Mouse (Mus musculus) midbrain, embryonic 11.5 days (tissue): ENCODE measurements at regions not wholly inside any gene's neighbourhood (a gene's known extent, or its start where the extent isn't known, plus 50 kb on each side); places are given as distances from the start of the nearest gene placed in this dataset.

Source experiments
- ATAC-seq: fragments of 200-750 bp; cut with Nextera tagmentation; 2 replicates; pipeline ENCODE4 v1.8.0; 2017; ENCODE audit warnings: moderate TSS enrichment, moderate library complexity; ENCODE audit not compliant: low FRiP score
- DNase-seq: peaks from one replicate; pipeline ENCODE4 v3.0.0; 2015; ENCODE audit warnings: low spot score; ENCODE audit errors: missing footprints
- H3K27ac ChIP-seq: fragments of 300-500 bp; sonication (generic); 2 replicates; pipeline ENCODE4 v1.5.1; 2014; ENCODE audit warnings: low read depth, low read length
- H3K27me3 ChIP-seq: fragments of 300-500 bp; sonication (generic); 2 replicates; pipeline ENCODE4 v1.6.1; 2014; ENCODE audit warnings: mild to moderate bottlenecking, low read length, moderate library complexity, mixed read lengths; ENCODE audit not compliant: control insufficient read depth, insufficient read depth
- H3K36me3 ChIP-seq: fragments of 300-500 bp; sonication (generic); 2 replicates; pipeline ENCODE4 v1.6.1; 2014; ENCODE audit warnings: mild to moderate bottlenecking, low read length, moderate library complexity, mixed read lengths; ENCODE audit not compliant: control insufficient read depth, insufficient read depth
- H3K4me1 ChIP-seq: fragments of 300-500 bp; sonication (generic); 2 replicates; pipeline ENCODE4 v1.6.1; 2014; ENCODE audit warnings: low read length; ENCODE audit not compliant: control insufficient read depth, insufficient read depth
- H3K4me2 ChIP-seq: fragments of 300-500 bp; sonication (generic); 2 replicates; pipeline ENCODE4 v1.6.1; 2014; ENCODE audit warnings: mild to moderate bottlenecking, moderate library complexity
- H3K4me3 ChIP-seq: fragments of 300-500 bp; sonication (generic); 2 replicates; pipeline ENCODE4 v1.5.1; 2014; ENCODE audit warnings: low read depth, low read length
- H3K9ac ChIP-seq: fragments of 300-500 bp; sonication (generic); 2 replicates; pipeline ENCODE4 v1.6.1; 2014; ENCODE audit warnings: low read length
- H3K9me3 ChIP-seq: fragments of 300-500 bp; sonication (generic); 2 replicates; pipeline ENCODE4 v1.6.1; 2016; ENCODE audit warnings: low read length; ENCODE audit not compliant: control insufficient read depth
- WGBS: fragments of 180-500 bp; shearing (Covaris S2); extraction: QIAGEN DNeasy Blood & Tissue Kit; methylation state at CpG from one replicate; pipeline ENCODE4 v1.1.7; 2014; 5-methylcytosine and 5-hydroxymethylcytosine counted together

GRCm38 (mm10) chr12:99091770-99092169 lies 171.4 kb downstream of the Ttc8 start:
- no peaks in the 10 kb centered on the region for H3K27me3 ChIP-seq
- H3K4me1 ChIP-seq, result peaks cover 13% of the 10 kb centered on the region
- H3K9ac ChIP-seq, result no peak overlapping the region
- no peaks in the 10 kb centered on the region for H3K9me3 ChIP-seq
- no peaks in the 10 kb centered on the region for H3K36me3 ChIP-seq
- WGBS, result 74% methylated on average over 4 of the region's 4 CpGs
- ATAC-seq, result no peak
- no peak overlapping the region for H3K4me2 ChIP-seq
- H3K4me3 ChIP-seq, result no peak overlapping the region
- no peak overlapping the region for H3K27ac ChIP-seq
- no peak for DNase-seq

- 75% methylated on average over 3 of the region's 3 CpGs for WGBS
- DNase-seq (no peak), ATAC-seq (no peak)
- H3K36me3 ChIP-seq, result no peaks in the 10 kb centered on the region
- H3K27ac ChIP-seq, result no peak overlapping the region
- no peaks in the 10 kb centered on the region for H3K27me3 ChIP-seq
- no peak overlapping the region for H3K4me2 ChIP-seq
- no peak overlapping the region for H3K9ac ChIP-seq
- peaks cover under 1% of the 10 kb centered on the region for H3K4me1 ChIP-seq
- no peaks in the 10 kb centered on the region for H3K9me3 ChIP-seq
- H3K4me3 ChIP-seq, result no peak overlapping the region
Observed at GRCm38 (mm10) chr12:99093151-99093550, 172.8 kb downstream of the Ttc8 start.

GRCm38 (mm10) chr12:99093989-99094388 lies 173.6 kb downstream of the Ttc8 start:
- H3K36me3 ChIP-seq, result no peaks in the 10 kb centered on the region
- H3K9me3 ChIP-seq, result no peaks in the 10 kb centered on the region
- H3K27me3 ChIP-seq, result no peaks in the 10 kb centered on the region
- no peak overlapping the region for H3K27ac ChIP-seq
- ATAC-seq, result no peak
- H3K4me1 ChIP-seq, result no peaks in the 10 kb centered on the region
- H3K9ac ChIP-seq, result no peak overlapping the region
- H3K4me2 ChIP-seq, result no peak overlapping the region
- DNase-seq, result no peak
- 83% methylated on average over 6 of the region's 6 CpGs for WGBS
- no peak overlapping the region for H3K4me3 ChIP-seq

GRCm38 (mm10) chr12:99096930-99097617 lies 176.7 kb downstream of the Ttc8 start:
- Histone ChIP-seq H3K4me3 (no peak overlapping the region), H3K9me3 (no peaks in the 10 kb centered on the region), H3K9ac (no peak overlapping the region), H3K4me1 (no peaks in the 10 kb centered on the region), H3K36me3 (no peaks in the 10 kb centered on the region), H3K27ac (no peak overlapping the region), H3K4me2 (no peak overlapping the region), H3K27me3 (no peaks in the 10 kb centered on the region)
- peak; percentile 98 for DNase-seq
- WGBS, result 37% methylated on average over 14 of the region's 14 CpGs
- peak; percentile 82 for ATAC-seq

- ATAC-seq, result no peak
- Histone ChIP-seq H3K9me3 (no peaks in the 10 kb centered on the region), H3K4me2 (no peak overlapping the region), H3K4me1 (no peaks in the 10 kb centered on the region), H3K36me3 (no peaks in the 10 kb centered on the region), H3K27ac (no peak overlapping the region), H3K27me3 (no peaks in the 10 kb centered on the region), H3K4me3 (no peak overlapping the region), H3K9ac (no peak overlapping the region)
- WGBS, result 93% methylated on average over 17 of the region's 17 CpGs
- no peak for DNase-seq
Observed at GRCm38 (mm10) chr12:99097618-99098066, 177.3 kb downstream of the Ttc8 start.

- H3K9me3 ChIP-seq, result no peaks in the 10 kb centered on the region
- DNase-seq (no peak), ATAC-seq (no peak)
- H3K9ac ChIP-seq, result no peak overlapping the region
- no peak overlapping the region for H3K4me2 ChIP-seq
- H3K4me3 ChIP-seq, result no peak overlapping the region
- no peak overlapping the region for H3K27ac ChIP-seq
- H3K36me3 ChIP-seq, result no peaks in the 10 kb centered on the region
- H3K27me3 ChIP-seq, result no peaks in the 10 kb centered on the region
- no peaks in the 10 kb centered on the region for H3K4me1 ChIP-seq
- 89% methylated on average over 7 of the region's 7 CpGs for WGBS
Observed at GRCm38 (mm10) chr12:99099881-99100280, 179.5 kb downstream of the Ttc8 start.

GRCm38 (mm10) chr12:99108616-99109015 lies 188.2 kb downstream of the Ttc8 start:
- DNase-seq (no peak), ATAC-seq (no peak)
- H3K4me1 ChIP-seq, result no peaks in the 10 kb centered on the region
- no peaks in the 10 kb centered on the region for H3K27me3 ChIP-seq
- H3K27ac ChIP-seq, result no peak overlapping the region
- no peak overlapping the region for H3K4me3 ChIP-seq
- no peaks in the 10 kb centered on the region for H3K36me3 ChIP-seq
- WGBS, result 90% methylated on average over 5 of the region's 5 CpGs
- peaks cover 4% of the 10 kb centered on the region; the same call in 1 of the 2 replicates for H3K9me3 ChIP-seq
- no peak overlapping the region for H3K4me2 ChIP-seq
- H3K9ac ChIP-seq, result no peak overlapping the region

- H3K4me1 ChIP-seq, result no peaks in the 10 kb centered on the region
- H3K36me3 ChIP-seq, result no peaks in the 10 kb centered on the region
- ATAC-seq (no peak), DNase-seq (no peak)
- no peak overlapping the region for H3K4me3 ChIP-seq
- H3K9ac ChIP-seq, result no peak overlapping the region
- H3K27ac ChIP-seq, result no peak overlapping the region
- no peaks in the 10 kb centered on the region for H3K9me3 ChIP-seq
- H3K27me3 ChIP-seq, result no peaks in the 10 kb centered on the region
- WGBS, result 85% methylated on average over 2 of the region's 2 CpGs
- no peak overlapping the region for H3K4me2 ChIP-seq
Observed at GRCm38 (mm10) chr12:99113781-99114180, 193.4 kb downstream of the Ttc8 start.

GRCm38 (mm10) chr12:99116491-99116890 lies 196.1 kb downstream of the Ttc8 start:
- Histone ChIP-seq H3K4me2 (no peak overlapping the region), H3K4me3 (no peak overlapping the region), H3K27ac (no peak overlapping the region), H3K9ac (no peak overlapping the region), H3K36me3 (no peaks in the 10 kb centered on the region), H3K4me1 (no peaks in the 10 kb centered on the region), H3K9me3 (no peaks in the 10 kb centered on the region), H3K27me3 (no peaks in the 10 kb centered on the region)
- ATAC-seq (no peak), DNase-seq (no peak)
- 75% methylated on average over 7 of the region's 7 CpGs for WGBS
